Mouse (Mus musculus): ENCODE measurements at regions not wholly inside any gene's neighbourhood (a gene's known extent, or its start where the extent isn't known, plus 50 kb on each side); places are given as distances from the start of the nearest gene placed in this dataset.

GRCm38 (mm10) chr13:59943602-59944140, 120.7 kb upstream of the Tut7 start:
- Histone ChIP-seq H3K36me3 (no peaks in the 10 kb centered on the region), H3K9me3 (no peaks in the 10 kb centered on the region), H3K4me1 (replicated peaks) (no peaks in the 10 kb centered on the region), H3K4me3 (replicated peaks) (no peak overlapping the region), H3K27me3 (replicated peaks) (peaks cover 4% of the 10 kb centered on the region; the same call in 1 of the 2 replicates), H3K9ac (no peak overlapping the region), H3K27ac (no peak overlapping the region), H3K4me2 (replicated peaks) (no peak overlapping the region)
- ATAC-seq, result no peak
- WGBS, result 52% methylated on average over 5 of the region's 5 CpGs

- 86% methylated on average over 3 of the region's 3 CpGs for WGBS
- H3K4me2 ChIP-seq (replicated peaks), result no peak overlapping the region
- H3K27me3 ChIP-seq (replicated peaks), result peaks cover 4% of the 10 kb centered on the region; the same call in 1 of the 2 replicates
- no peaks in the 10 kb centered on the region for H3K4me1 ChIP-seq (replicated peaks)
- no peaks in the 10 kb centered on the region for H3K36me3 ChIP-seq
- H3K4me3 ChIP-seq (replicated peaks), result no peak overlapping the region
- no peaks in the 10 kb centered on the region for H3K9me3 ChIP-seq
- H3K9ac ChIP-seq, result no peak overlapping the region
- H3K27ac ChIP-seq, result no peak overlapping the region
- ATAC-seq, result no peak
Observed at GRCm38 (mm10) chr13:59943020-59943419, 120.1 kb upstream of the Tut7 start.

GRCm38 (mm10) chr13:59941519-59941918, 118.6 kb upstream of the Tut7 start:
- Histone ChIP-seq H3K4me2 (replicated peaks) (no peak overlapping the region), H3K4me1 (replicated peaks) (no peaks in the 10 kb centered on the region), H3K27ac (no peak overlapping the region), H3K27me3 (replicated peaks) (peaks cover 4% of the 10 kb centered on the region; the same call in 1 of the 2 replicates), H3K4me3 (replicated peaks) (no peak overlapping the region), H3K36me3 (no peaks in the 10 kb centered on the region), H3K9me3 (no peaks in the 10 kb centered on the region), H3K9ac (no peak overlapping the region)
- WGBS, result 48% methylated on average over 3 of the region's 3 CpGs
- ATAC-seq, result no peak

GRCm38 (mm10) chr13:59940414-59941205, 117.7 kb upstream of the Tut7 start:
- H3K4me3 ChIP-seq (replicated peaks), result no peak overlapping the region
- H3K9ac ChIP-seq, result no peak overlapping the region
- no peak overlapping the region for H3K4me2 ChIP-seq (replicated peaks)
- H3K27ac ChIP-seq, result no peak overlapping the region
- WGBS, result 32% methylated on average over 16 of the region's 16 CpGs
- no peak for ATAC-seq
- H3K36me3 ChIP-seq, result no peaks in the 10 kb centered on the region
- no peaks in the 10 kb centered on the region for H3K4me1 ChIP-seq (replicated peaks)
- H3K9me3 ChIP-seq, result no peaks in the 10 kb centered on the region
- peaks cover 4% of the 10 kb centered on the region; the same call in 1 of the 2 replicates for H3K27me3 ChIP-seq (replicated peaks)

GRCm38 (mm10) chr13:59939886-59940285, 116.9 kb upstream of the Tut7 start:
- peaks cover 4% of the 10 kb centered on the region; the same call in 1 of the 2 replicates for H3K27me3 ChIP-seq (replicated peaks)
- no peaks in the 10 kb centered on the region for H3K36me3 ChIP-seq
- WGBS, result 60% methylated on average over 5 of the region's 5 CpGs
- no peak for ATAC-seq
- no peak overlapping the region for H3K4me2 ChIP-seq (replicated peaks)
- no peak overlapping the region for H3K9ac ChIP-seq
- H3K9me3 ChIP-seq, result no peaks in the 10 kb centered on the region
- no peaks in the 10 kb centered on the region for H3K4me1 ChIP-seq (replicated peaks)
- H3K4me3 ChIP-seq (replicated peaks), result no peak overlapping the region
- no peak overlapping the region for H3K27ac ChIP-seq

- no peak overlapping the region for H3K4me2 ChIP-seq (replicated peaks)
- no peak overlapping the region for H3K4me3 ChIP-seq (replicated peaks)
- H3K36me3 ChIP-seq, result no peaks in the 10 kb centered on the region
- H3K27me3 ChIP-seq (replicated peaks), result peaks cover 4% of the 10 kb centered on the region; the same call in 1 of the 2 replicates
- H3K4me1 ChIP-seq (replicated peaks), result no peaks in the 10 kb centered on the region
- no peaks in the 10 kb centered on the region for H3K9me3 ChIP-seq
- WGBS, result 60% methylated on average over 3 of the region's 3 CpGs
- H3K27ac ChIP-seq, result no peak overlapping the region
- ATAC-seq, result no peak
- H3K9ac ChIP-seq, result no peak overlapping the region
Observed at GRCm38 (mm10) chr13:59937147-59937546, 114.2 kb upstream of the Tut7 start.

GRCm38 (mm10) chr13:59934556-59934955, 111.6 kb upstream of the Tut7 start:
- Histone ChIP-seq H3K36me3 (no peaks in the 10 kb centered on the region), H3K4me1 (replicated peaks) (no peaks in the 10 kb centered on the region), H3K4me2 (replicated peaks) (no peak overlapping the region), H3K27me3 (replicated peaks) (no peaks in the 10 kb centered on the region), H3K9me3 (no peaks in the 10 kb centered on the region), H3K27ac (no peak overlapping the region), H3K9ac (no peak overlapping the region), H3K4me3 (replicated peaks) (no peak overlapping the region)
- 58% methylated on average over 1 of the region's 1 CpGs for WGBS
- ATAC-seq, result no peak

GRCm38 (mm10) chr13:59934093-59934492, 111.1 kb upstream of the Tut7 start:
- H3K4me3 ChIP-seq (replicated peaks), result no peak overlapping the region
- no peak overlapping the region for H3K9ac ChIP-seq
- 64% methylated on average over 1 of the region's 1 CpGs for WGBS
- H3K27me3 ChIP-seq (replicated peaks), result no peaks in the 10 kb centered on the region
- no peak overlapping the region for H3K4me2 ChIP-seq (replicated peaks)
- H3K27ac ChIP-seq, result no peak overlapping the region
- H3K4me1 ChIP-seq (replicated peaks), result no peaks in the 10 kb centered on the region
- no peak for ATAC-seq
- no peaks in the 10 kb centered on the region for H3K36me3 ChIP-seq
- H3K9me3 ChIP-seq, result no peaks in the 10 kb centered on the region

- H3K4me1 ChIP-seq (replicated peaks), result 0 out of 2 replicates have a peak, but pooled peaks cover 4% of the 10 kb centered on the region
- H3K27ac ChIP-seq, result 0 out of 2 replicates have a peak overlapping the region, but pooled peaks have one; percentile 27
- H3K9ac ChIP-seq, result no peak overlapping the region
- no peaks in the 10 kb centered on the region for H3K9me3 ChIP-seq
- 58% methylated on average over 12 of the region's 12 CpGs for WGBS
- no peak overlapping the region for H3K4me3 ChIP-seq (replicated peaks)
- no peaks in the 10 kb centered on the region for H3K36me3 ChIP-seq
- peak; percentile 43; the same call in 1 of the 2 replicates for ATAC-seq
- no peak overlapping the region for H3K4me2 ChIP-seq (replicated peaks)
- no peaks in the 10 kb centered on the region for H3K27me3 ChIP-seq (replicated peaks)
Observed at GRCm38 (mm10) chr13:59927379-59928111, 104.6 kb upstream of the Tut7 start.

GRCm38 (mm10) chr13:59925845-59926481, 103.0 kb upstream of the Tut7 start:
- no peaks in the 10 kb centered on the region for H3K36me3 ChIP-seq
- H3K9me3 ChIP-seq, result no peaks in the 10 kb centered on the region
- H3K27me3 ChIP-seq (replicated peaks), result no peaks in the 10 kb centered on the region
- no peak overlapping the region for H3K27ac ChIP-seq
- 72% methylated on average over 9 of the region's 9 CpGs for WGBS
- no peak overlapping the region for H3K4me2 ChIP-seq (replicated peaks)
- ATAC-seq, result no peak
- 0 out of 2 replicates have a peak, but pooled peaks cover 4% of the 10 kb centered on the region for H3K4me1 ChIP-seq (replicated peaks)
- no peak overlapping the region for H3K9ac ChIP-seq
- no peak overlapping the region for H3K4me3 ChIP-seq (replicated peaks)

- ATAC-seq, result no peak
Observed at GRCm38 (mm10) chr13:59917185-59917584, 94.2 kb upstream of the Tut7 start.

More at GRCm38 (mm10) chr13:59917185-59917584, 94.2 kb upstream of the Tut7 start:
- Histone ChIP-seq H3K9ac (no peak overlapping the region), H3K27me3 (replicated peaks) (no peaks in the 10 kb centered on the region), H3K36me3 (no peaks in the 10 kb centered on the region), H3K4me3 (replicated peaks) (no peak overlapping the region), H3K27ac (no peak overlapping the region), H3K4me1 (replicated peaks) (no peaks in the 10 kb centered on the region), H3K9me3 (no peaks in the 10 kb centered on the region), H3K4me2 (replicated peaks) (no peak overlapping the region)
- 90% methylated on average over 5 of the region's 5 CpGs for WGBS

Measured in intestine, embryonic 15.5 days (tissue).